Mouse (Mus musculus) bone marrow, adult 2 months (tissue): ENCODE measurements around the gene Carnmt1.

Experiments used
- CTCF ChIP-seq: fragments of 200-500 bp; IDR thresholded peaks from 2 replicates; pipeline ENCODE4 v1.5.1; 2011; ENCODE audit warnings: low read length, control low read depth; ENCODE audit not compliant: control insufficient read depth, insufficient read depth
- POLR2A ChIP-seq: fragments of 200-500 bp; IDR thresholded peaks from 2 replicates; pipeline ENCODE4 v1.6.1; 2011; ENCODE audit warnings: low read depth, mild to moderate bottlenecking, control low read depth, low read length, borderline replicate concordance; ENCODE audit not compliant: control insufficient read depth

DNA sequence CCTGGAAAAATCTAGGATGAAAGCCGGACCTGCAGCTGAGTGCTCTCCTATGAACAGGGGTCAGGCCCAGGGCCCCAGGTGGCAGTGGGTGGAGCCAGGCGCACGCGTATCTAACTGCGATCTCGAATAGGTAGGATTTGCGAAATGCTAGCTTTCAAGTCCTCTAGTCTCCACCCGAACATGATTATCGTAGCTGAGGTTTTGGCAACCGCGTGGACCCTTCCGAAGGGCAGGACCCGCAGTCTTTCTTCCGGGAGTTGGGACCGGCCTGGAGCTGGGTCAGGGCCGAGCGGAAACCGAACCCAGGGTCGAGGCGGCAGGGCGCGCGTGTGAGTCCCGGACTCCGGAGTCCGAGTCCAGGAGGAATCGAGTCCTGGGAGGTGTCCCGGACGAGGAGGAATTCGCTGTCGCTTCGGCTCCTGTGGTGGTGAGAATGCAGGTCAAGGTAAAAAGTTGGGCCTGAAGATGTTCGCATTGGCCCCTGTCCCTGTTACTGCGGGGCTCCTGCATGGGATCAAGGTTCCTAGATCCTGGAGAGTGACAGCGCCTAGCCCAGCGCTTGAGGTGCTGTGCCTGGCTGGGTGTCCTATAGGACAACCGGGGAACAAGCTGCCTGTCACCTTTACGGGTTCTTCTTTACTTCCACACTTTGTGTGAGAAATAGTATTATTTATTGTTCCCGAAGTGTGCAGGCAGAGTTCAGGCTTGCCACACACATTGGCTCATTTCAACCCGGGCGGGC is 79.2 kb downstream of the Carnmt1 start, which contains the start of gene Trpm6:
- TF ChIP-seq CTCF (no peak), POLR2A (no peak)
